Mouse (Mus musculus) erythroblast, adult 5-6 weeks (primary cell): ENCODE data around the gene Lexm. TPM values are rescaled to one million over a fixed set of nuclear protein-coding genes. Genes with fewer than 3 reads are reported as not detected.

Experiments used
- ATAC-seq: replicated peaks from 2 replicates; pipeline ENCODE4 v1.8.0; 2016; ENCODE audit warnings: moderate number of reproducible peaks, mild to moderate bottlenecking, moderate TSS enrichment, inconsistent platforms; ENCODE audit not compliant: poor library complexity, low FRiP score, severe bottlenecking
- total RNA-seq, 2 experiments: library from RNA; stranded (forward) in 1 of 2; stranded (reverse) in 1 of 2; fragments of 150-400 nt in 1 of 2; fragments of 200-764, 138-1000 nt in 1 of 2; gene quantifications; 2 replicates each; pipeline versions ENCODE4 v1.2.3 to v1.2.4; 2015 to 2017; ENCODE audit warnings: low replicate concordance in 2 of 2

The Lexm gene
- total RNA-seq (2015; ENCODE audit: low replicate concordance): not detected in 2 replicates
- total RNA-seq (2017; ENCODE audit: low replicate concordance): not detected in 2 replicates

GRCm38 (mm10) chr4:106617056-106617455 is at the start of gene Lexm:
Gene Lexm (minus strand): TSS chr4:106617241.
- no peak for ATAC-seq

- no peak for ATAC-seq
These were observed 49.5 kb upstream of the Lexm start for GRCm38 (mm10) chr4:106666546-106666945.

- ATAC-seq: no peak
These were observed 48.6 kb upstream of the Lexm start for GRCm38 (mm10) chr4:106665673-106666072.

GRCm38 (mm10) chr4:106665269-106665668 is 48.2 kb upstream of the Lexm start:
- ATAC-seq: no peak

DNA sequence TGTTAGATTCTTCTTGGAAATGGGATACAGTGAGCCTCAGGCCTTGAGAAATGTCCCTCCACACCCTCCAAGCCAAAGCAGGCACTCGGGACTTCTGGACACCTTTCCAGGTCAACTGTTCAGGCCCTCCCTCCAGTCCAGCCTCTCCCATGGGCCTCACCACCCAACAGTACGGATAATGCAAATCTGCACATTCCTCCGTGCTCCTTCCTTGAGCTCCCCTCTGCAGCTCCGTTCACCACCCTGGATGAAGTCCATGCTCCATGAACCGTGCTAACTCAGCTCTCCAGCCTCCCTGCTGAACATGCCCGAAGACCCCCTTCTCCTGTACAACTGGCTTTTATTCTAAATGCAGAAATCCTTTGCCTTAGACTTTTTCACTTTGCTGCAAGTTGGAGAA is 47.7 kb upstream of the Lexm start:
- no peak for ATAC-seq

GRCm38 (mm10) chr4:106663956-106664470 is 47.0 kb upstream of the Lexm start:
- ATAC-seq: no peak

GRCm38 (mm10) chr4:106655681-106656080 is 38.6 kb upstream of the Lexm start:
- no peak for ATAC-seq

GRCm38 (mm10) chr4:106653051-106653450 is 36.0 kb upstream of the Lexm start:
- ATAC-seq: no peak

DNA sequence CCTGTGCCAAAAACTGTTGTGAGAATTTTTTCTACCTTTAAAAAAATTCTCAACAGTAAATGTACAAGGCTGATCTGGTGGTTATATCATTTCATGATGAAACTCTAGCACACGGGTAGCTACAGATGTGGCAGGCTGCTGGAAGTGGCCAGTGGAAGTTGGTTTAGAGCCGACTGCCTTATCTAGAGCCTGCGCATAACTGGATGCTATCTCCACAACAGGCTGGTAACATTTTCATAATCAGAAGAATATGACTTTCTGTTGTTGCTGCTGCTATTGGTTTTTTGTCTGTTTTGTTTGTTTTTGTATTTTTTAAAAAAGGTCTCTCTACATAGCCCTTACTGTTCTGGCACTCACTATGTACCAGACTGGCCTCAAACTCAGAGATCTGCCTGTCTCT is 35.5 kb upstream of the Lexm start:
- no peak for ATAC-seq

- ATAC-seq: peak; percentile 97
These were observed 33.9 kb upstream of the Lexm start, which contains the start of gene Pars2 for GRCm38 (mm10) chr4:106650833-106651527. Gene Pars2 (plus strand): TSS chr4:106651069.

DNA sequence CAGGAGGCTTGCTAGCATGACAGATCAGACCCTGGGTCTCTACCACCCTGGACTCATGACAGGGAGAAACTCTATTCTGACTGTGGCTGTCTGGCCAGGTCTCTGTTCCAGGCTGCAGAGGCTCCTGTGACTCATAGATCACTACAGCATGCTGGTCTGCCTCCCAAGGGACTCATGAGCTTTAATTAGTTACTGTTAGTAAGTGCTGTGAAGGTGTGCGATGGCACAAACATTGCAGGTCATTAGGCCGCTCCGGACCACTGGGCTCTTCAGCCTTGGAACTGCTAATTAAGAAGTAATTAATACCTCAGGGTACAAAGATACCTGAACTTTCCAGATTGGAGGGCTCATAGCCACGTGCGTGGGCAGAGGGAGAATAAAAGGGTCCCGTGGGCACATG is 30.1 kb upstream of the Lexm start:
- no peak for ATAC-seq

GRCm38 (mm10) chr4:106645797-106646196 is 28.8 kb upstream of the Lexm start:
- no peak for ATAC-seq

DNA sequence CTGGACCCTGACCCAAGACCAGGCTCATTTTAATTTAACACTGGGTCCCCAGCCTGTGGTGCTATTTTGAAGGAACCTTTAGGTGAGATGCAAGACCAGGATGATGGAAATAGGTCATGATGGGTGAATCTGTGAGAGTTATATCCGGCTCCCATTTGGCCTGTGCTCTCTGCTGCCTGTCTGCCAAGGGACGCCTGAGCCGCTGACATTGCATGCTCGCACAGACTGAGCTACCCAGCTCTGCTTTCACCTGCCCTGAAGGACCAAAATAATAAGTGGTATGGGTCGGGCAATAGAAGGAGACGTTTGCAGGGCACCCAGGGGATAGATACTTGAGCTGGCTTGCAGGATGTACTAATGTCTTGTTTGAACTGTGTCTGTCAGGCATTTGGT is 27.2 kb upstream of the Lexm start:
- ATAC-seq: no peak

GRCm38 (mm10) chr4:106643483-106644217 is 26.6 kb upstream of the Lexm start:
- no peak for ATAC-seq

DNA sequence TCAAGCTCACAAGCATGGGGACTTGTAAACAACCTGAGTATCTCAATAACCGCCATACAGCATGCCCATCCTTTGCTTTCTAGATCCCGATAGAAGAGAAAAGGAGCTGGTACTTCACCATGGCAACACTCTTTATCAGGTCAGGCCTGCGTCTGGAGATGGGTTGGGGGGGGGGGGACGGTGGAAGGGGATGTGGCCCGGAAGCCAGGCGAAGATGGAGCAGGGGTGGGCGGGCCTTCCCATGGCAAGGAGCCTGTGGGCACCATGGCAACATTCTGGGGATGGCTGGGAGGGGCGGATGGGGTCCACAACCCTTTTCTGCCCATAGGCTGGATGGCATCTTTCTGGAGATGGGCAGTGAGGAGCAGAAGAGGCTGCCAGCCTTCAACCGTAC is 17.0 kb upstream of the Lexm start:
- ATAC-seq: no peak

- no peak for ATAC-seq
These were observed 16.4 kb upstream of the Lexm start for GRCm38 (mm10) chr4:106633281-106634085.

GRCm38 (mm10) chr4:106632313-106632712 is 15.3 kb upstream of the Lexm start:
- ATAC-seq: no peak

- ATAC-seq: 0 out of 2 replicates have a peak, but pooled peaks have one; percentile 53
These were observed 13.5 kb upstream of the Lexm start for GRCm38 (mm10) chr4:106630333-106631220.

- ATAC-seq: no peak
These were observed 12.3 kb upstream of the Lexm start for GRCm38 (mm10) chr4:106629374-106629773.
